In the genomic region with DNA sequence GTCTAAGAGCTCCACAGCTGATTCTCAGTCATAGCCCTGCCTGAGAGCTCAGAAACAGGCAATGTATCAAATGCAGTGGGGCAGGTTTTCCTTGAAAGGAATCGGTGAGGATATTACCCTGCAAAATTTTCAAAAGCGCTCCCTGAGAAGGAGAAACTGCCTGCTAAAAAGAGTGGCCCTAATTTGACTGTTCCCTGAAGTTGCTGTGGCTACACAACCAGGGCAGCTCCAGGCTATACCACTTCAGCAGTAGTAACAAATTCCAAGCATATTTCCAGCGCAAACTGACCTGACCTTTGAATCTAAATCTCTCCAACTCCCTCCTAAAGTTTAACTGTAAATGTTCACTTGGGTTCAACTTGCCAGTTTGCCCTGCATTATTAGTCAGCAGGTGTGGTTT, we compare ENCODE assay signal across 21 mouse cellular contexts. TPM values are rescaled to one million over a fixed set of nuclear protein-coding genes. Genes with fewer than 3 reads are reported as not detected.
DNase-seq lines count a peak whose midpoint lies in the region; ATAC-seq and TF ChIP-seq lines count a peak whose summit lies in the region.
"Had no signal": no experiment of that assay in that cellular context is flagged by ENCODE, and none has a peak within 500 bp of the region (broad histone marks: within the 10 kb centered on the region; RNA-seq: fewer than 3 reads in every experiment).

No protein-coding gene starts in this region.

- no peak overlapping the region for H3K9ac ChIP-seq in liver, embryonic 12.5 days
- H3K9ac ChIP-seq in liver, postnatal 0 days (replicated peaks): no peak overlapping the region
- H3K9ac ChIP-seq: embryonic facial prominence, embryonic 12.5 days; forebrain, embryonic 15.5 days; hindbrain, embryonic 14.5 days; limb, embryonic 13.5 days; liver, embryonic 15.5 days; midbrain, embryonic 15.5 days had no signal

- no peak for DNase-seq in liver, postnatal 0 days
- DNase-seq in embryo, embryonic 11 days: peak; percentile 6
- DNase-seq in kidney, adult 8-10 months: peak; percentile 65 to 87
- DNase-seq in kidney, postnatal 36 days: peak; percentile 42 to 84
- no peak for DNase-seq in testis, postnatal 10 days (ENCODE audit: low spot score)
- DNase-seq in thymus, postnatal 14 days: no peak
- DNase-seq in gastrocnemius, postnatal 25 days: no peak
- DNase-seq: adrenal gland, postnatal 14 days; cerebellum, adult 9-10 months; gastrocnemius, adult 2 months; heart, adult 2 months; retina, postnatal 1 day; thymus, adult 2 months had no signal

- no peaks in the 10 kb centered on the region for H3K9me3 ChIP-seq in liver, embryonic 12.5 days (replicated peaks)
- H3K9me3 ChIP-seq in liver, postnatal 0 days (ENCODE audit: low read length): no peaks in the 10 kb centered on the region
- H3K9me3 ChIP-seq: embryonic facial prominence, embryonic 12.5 days; forebrain, embryonic 15.5 days; limb, embryonic 13.5 days; liver, embryonic 15.5 days; midbrain, embryonic 15.5 days had no signal

- H3K4me1 ChIP-seq in liver, embryonic 12.5 days: peaks cover 39% of the 10 kb centered on the region
- peaks cover 6% of the 10 kb centered on the region; the same call in 1 of the 2 replicates for H3K4me1 ChIP-seq in liver, postnatal 0 days (ENCODE audit: insufficient read depth)
- H3K4me1 ChIP-seq: embryonic facial prominence, embryonic 12.5 days; forebrain, embryonic 15.5 days; midbrain, embryonic 15.5 days had no signal

- no peak overlapping the region for H3K4me2 ChIP-seq in liver, embryonic 12.5 days
- H3K4me2 ChIP-seq in liver, postnatal 0 days (ENCODE audit: low read depth, low read length): no peak overlapping the region
- H3K4me2 ChIP-seq: embryonic facial prominence, embryonic 12.5 days; forebrain, embryonic 15.5 days; hindbrain, embryonic 14.5 days; limb, embryonic 13.5 days; liver, embryonic 15.5 days; midbrain, embryonic 15.5 days had no signal

- ATAC-seq in liver, embryonic 12.5 days: no peak
- no peak for ATAC-seq in liver, postnatal 0 days
- ATAC-seq: activated CD4-positive, CD25-positive, alpha-beta regulatory T cell, adult 4 months; forebrain, embryonic 15.5 days; midbrain, embryonic 15.5 days had no signal

- 72% methylated on average over 3 of the region's 3 CpGs for WGBS in liver, embryonic 12.5 days (ENCODE audit: insufficient replicate concordance)
- WGBS in liver, postnatal 0 days (ENCODE audit: insufficient replicate concordance): 69% methylated on average over 3 of the region's 3 CpGs

- H3K27ac ChIP-seq in liver, embryonic 12.5 days: peak overlapping the region; percentile 34; the same call in 1 of the 2 replicates
- no peak overlapping the region for H3K27ac ChIP-seq in liver, postnatal 0 days (ENCODE audit: low read depth)
- H3K27ac ChIP-seq: embryonic facial prominence, embryonic 12.5 days; forebrain, embryonic 15.5 days; gastrocnemius, adult 2 months; heart, adult 2 months; hindbrain, embryonic 14.5 days; limb, embryonic 13.5 days; liver, embryonic 15.5 days; midbrain, embryonic 15.5 days had no signal

- no peak for TF ChIP-seq CTCF in liver, postnatal 0 days (IDR thresholded peaks at IDR 0.05; ENCODE audit: low read depth)

- no peak overlapping the region for H3K4me3 ChIP-seq in liver, embryonic 12.5 days
- H3K4me3 ChIP-seq in liver, postnatal 0 days (ENCODE audit: low read depth, low read length): no peak overlapping the region
- H3K4me3 ChIP-seq: embryonic facial prominence, embryonic 12.5 days; forebrain, embryonic 15.5 days; gastrocnemius, adult 2 months; heart, adult 2 months; limb, embryonic 13.5 days; liver, embryonic 15.5 days; midbrain, embryonic 15.5 days had no signal

- TF ChIP-seq EP300 in liver, postnatal 0 days (IDR thresholded peaks at IDR 0.05; ENCODE audit: low read depth): no peak

- H3K36me3 ChIP-seq in liver, embryonic 12.5 days: no peaks in the 10 kb centered on the region
- H3K36me3 ChIP-seq in liver, postnatal 0 days (replicated peaks; ENCODE audit: insufficient read depth, low read length): no peaks in the 10 kb centered on the region
- H3K36me3 ChIP-seq: embryonic facial prominence, embryonic 12.5 days; forebrain, embryonic 15.5 days; limb, embryonic 13.5 days; liver, embryonic 15.5 days; midbrain, embryonic 15.5 days had no signal

- no peaks in the 10 kb centered on the region for H3K27me3 ChIP-seq in liver, embryonic 12.5 days (replicated peaks)
- no peaks in the 10 kb centered on the region for H3K27me3 ChIP-seq in liver, postnatal 0 days (ENCODE audit: insufficient read depth, low read length)
- H3K27me3 ChIP-seq: embryonic facial prominence, embryonic 12.5 days; forebrain, embryonic 15.5 days; limb, embryonic 13.5 days; liver, embryonic 15.5 days; midbrain, embryonic 15.5 days had no signal

RNA-seq across cellular contexts. Expression of a gene that starts 49.4 kb away (rescaled TPM):
- 46.9 and 48.9 TPM in 2 replicates for polyA plus RNA-seq in liver, embryonic 12.5 days (2016; fragmentation: Nextera tagmentation; extraction: Ambion mirVana)
- 33.3 and 37.0 TPM in 2 replicates for polyA plus RNA-seq in liver, postnatal 0 days (2015; fragmentation: Nextera tagmentation; extraction: Ambion mirVana)
- 10 to 100 TPM; 62.0 to 62.8 TPM for total RNA-seq in gastrocnemius, postnatal 25 days (2021)

Comparison
In these comparisons a context has a peak if more than half of its experiments do, and no peak if none do; other contexts are left out.
1. DNase-seq: peak in embryo, embryonic 11 days (single experiment), kidney, adult 8-10 months (2 of 2) and kidney, postnatal 36 days (2 of 2); none in liver, postnatal 0 days (single experiment), testis, postnatal 10 days (single experiment), thymus, postnatal 14 days (single experiment) and gastrocnemius, postnatal 25 days (single experiment).